Mouse (Mus musculus): Measurements from ENCODE around the gene Ankrd13a.

DNA sequence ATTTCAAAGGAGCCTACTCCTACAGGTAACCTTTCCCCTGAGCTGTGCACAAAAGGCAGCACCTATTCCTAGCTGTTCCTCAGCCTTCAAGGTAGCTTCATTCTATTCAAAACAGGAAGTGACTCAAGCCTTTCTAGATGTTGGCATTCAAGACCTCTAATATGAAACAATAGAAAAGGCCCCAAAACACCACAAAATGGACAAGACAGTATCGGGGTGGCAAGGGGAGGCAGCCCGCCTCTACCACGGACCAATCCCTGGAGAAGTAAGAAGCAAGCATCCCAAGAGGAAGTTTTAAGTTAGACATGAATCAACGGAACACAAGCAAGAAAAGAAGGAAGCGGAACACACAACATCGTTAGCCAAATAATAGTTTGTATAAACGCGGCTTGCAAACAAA is 2.7 kb upstream of the Ankrd13a start:
- no peak for TF ChIP-seq GATA1 (IDR thresholded peaks at IDR 0.05; ENCODE audit: borderline replicate concordance, low read length)
- no peak for TF ChIP-seq FLI1 (IDR thresholded peaks at IDR 0.05; ENCODE audit: low read length)
